Mouse (Mus musculus) hematopoietic stem cell, adult 5-6 weeks (primary cell): ENCODE data around the gene Trmo. TPM values are rescaled to one million over a fixed set of nuclear protein-coding genes. Genes with fewer than 3 reads are reported as not detected.

Source experiments
- ATAC-seq, 2 experiments: fragments of 125-278 bp in 1 of 2; replicated peaks in 1 of 2; 2 replicates each; pipeline ENCODE4 v1.8.0; 2016 to 2017; ENCODE audit warnings: inconsistent platforms in 2 of 2, mild to moderate bottlenecking in 2 of 2, moderate number of reproducible peaks in 2 of 2, low read depth in 1 of 2, moderate TSS enrichment in 1 of 2; ENCODE audit not compliant: low FRiP score in 2 of 2, poor library complexity in 2 of 2, severe bottlenecking in 2 of 2, insufficient read depth in 1 of 2, low TSS enrichment in 1 of 2
- total RNA-seq: library from RNA; stranded (forward); fragments of 172-1452, 232-1000 nt; gene quantifications from 2 replicates; pipeline ENCODE4 v1.2.3, GENCODE M21; 2017

Trmo gene
- total RNA-seq, 1 experiment from 2014 or later: 10.6 TPM

DNA sequence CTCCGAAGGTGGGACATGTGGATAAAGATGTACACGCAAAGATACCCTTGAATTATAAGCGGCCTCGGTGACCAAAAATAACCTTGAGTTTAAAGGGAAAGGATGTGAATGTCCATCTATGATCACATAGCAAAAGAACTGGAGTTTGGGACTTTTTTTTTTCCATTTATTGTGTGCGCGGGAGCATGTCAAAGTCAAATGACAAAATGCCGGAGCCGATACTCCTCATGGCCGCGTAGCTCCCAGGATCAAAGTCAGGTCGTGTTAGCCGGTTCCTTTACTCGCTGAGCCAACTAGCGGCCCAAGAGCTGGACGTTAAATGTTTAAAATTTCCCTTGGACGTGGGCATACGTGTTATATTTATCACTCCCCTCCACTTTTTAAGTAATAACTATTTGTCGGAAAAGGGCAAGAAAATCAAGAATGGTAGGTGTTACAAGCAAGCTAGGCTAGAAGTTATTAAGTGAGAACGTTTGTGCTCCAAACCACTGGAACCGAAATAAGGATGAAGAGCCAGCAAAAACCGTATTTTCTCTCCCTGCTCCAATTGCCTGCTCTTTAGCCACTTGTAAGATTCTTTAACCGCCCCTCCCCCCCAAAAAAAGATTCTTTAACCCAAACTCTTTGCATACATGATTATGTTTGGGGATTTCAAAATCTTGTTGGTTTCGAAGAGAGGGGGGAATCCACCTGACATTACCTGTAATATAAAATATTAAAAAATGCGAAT is 540 bp upstream of the Trmo start:
- peak in 1 of 2 experiments; percentile 46; a peak in 1 of 4 replicates for ATAC-seq

DNA sequence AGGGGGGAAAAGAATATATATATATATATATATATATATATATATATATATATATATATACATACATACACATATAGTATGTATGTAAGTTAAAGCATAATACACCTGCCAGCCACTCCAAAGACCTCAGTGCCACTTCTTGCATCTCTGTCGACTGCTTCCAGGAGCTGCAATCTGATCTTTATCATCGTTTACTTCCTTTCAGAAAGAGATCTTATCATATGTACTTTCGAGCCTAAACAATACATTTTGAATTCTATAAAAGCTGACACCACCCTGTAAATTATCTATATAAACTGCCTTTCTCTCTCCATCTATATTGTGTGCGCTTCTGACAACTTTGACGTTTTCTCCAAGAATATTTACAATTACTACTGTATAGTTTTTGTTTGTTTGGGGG is 681 bp downstream of the Trmo start:
- no peak for ATAC-seq

DNA sequence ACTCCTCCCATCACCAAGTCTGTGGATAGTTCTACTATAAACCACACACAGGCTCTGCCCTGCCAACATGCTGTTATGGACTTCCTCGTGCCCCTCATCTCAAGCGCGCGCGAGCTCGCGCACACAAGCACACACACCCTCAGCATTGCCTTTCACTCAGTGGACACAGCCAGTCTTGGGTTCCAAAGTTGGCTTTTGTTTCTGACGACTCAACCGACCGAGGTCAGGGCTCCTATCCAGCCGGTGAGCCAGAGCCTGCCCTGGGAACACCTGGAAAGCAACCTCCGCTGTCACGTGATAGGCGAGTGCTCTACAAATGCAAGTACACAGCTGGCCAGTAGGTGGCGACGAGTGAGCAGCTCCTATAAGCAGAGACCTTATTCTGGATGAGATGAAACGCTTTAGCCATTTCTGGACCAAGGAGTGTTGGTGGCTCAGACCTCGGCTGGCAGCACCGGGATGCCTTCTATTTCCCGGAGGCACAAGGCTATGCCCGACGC is 14.3 kb downstream of the Trmo start:
- ATAC-seq: peak; percentile 69 to 84

DNA sequence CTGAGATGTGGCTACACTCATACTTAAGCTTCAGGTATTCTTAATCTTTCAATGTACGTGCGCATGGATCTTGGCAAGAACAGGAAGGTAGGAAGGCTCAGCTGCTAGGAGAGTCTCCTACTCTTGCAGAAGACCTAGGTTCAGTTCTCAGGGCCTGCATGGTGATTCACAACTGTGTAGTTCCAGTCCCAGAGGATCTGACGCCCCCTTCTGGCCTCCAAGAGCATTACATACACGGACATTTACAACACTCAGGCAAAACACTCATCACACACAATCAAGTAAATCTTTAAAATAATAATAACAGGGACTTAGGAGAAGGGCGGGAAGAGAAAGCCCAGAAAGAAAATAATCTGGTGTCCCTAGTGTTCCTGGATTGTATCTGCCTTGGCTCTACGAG is 14.8 kb downstream of the Trmo start:
- ATAC-seq: peak; percentile 44 to 56; a peak in 1 of 4 replicates

DNA sequence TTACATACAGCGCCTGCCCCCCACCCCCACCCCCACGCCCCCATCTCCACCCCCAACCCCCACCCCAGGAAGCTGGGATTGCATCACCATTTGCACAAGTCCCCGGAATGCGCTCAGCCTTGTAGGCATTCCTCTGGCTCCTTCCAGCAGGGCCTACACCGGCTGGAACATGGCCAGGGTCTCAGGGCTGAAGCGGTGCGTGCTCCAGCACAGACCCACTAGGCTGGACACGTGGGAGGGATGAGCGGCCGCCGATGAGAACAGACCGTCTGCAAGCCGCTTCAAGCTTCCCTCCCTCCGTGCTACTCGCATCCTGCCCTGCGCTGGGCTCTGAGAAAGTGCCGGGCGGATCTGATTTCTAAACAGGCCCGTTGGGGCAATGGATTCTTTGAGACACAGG is 18.2 kb downstream of the Trmo start:
- ATAC-seq: peak in 1 of 2 experiments; percentile 34; a peak in 1 of 4 replicates

DNA sequence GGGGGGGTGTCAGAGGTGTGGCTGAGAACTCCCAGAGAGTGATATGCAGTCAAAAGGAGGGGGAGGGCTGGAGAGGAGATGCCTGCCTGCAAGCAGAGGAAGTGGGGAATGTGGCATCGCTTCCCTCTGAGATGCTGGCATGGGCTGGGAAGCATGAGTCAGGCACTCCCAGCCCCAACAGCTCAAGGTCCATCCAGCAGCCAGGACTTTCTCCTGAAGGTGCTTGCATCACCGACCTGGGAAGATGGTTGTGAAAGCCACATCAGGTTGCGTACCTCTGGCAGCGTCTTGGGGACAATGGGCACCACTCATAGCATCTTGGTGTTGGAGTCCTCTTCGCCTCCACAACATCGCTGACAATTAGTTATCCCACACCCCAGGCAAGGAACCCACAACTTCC is 18.8 kb downstream of the Trmo start:
- no peak for ATAC-seq

DNA sequence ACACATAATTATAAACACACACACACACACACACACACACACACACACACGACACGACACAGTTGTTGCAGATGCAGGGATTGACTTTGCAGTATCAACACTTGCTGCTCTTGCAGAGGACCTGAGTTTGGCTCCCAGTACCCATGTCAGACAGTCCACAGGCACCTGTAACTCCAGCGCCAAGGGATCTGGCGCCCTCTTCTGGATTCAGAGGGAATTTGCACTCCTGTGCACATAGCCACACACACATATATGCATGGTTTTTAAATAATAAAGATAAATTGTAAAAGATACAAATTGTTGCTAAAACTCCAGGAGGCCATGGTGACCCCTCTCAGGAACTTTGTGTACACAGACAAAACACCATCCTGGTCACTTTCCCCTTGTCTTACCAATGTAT is 20.2 kb downstream of the Trmo start:
- ATAC-seq: no peak

DNA sequence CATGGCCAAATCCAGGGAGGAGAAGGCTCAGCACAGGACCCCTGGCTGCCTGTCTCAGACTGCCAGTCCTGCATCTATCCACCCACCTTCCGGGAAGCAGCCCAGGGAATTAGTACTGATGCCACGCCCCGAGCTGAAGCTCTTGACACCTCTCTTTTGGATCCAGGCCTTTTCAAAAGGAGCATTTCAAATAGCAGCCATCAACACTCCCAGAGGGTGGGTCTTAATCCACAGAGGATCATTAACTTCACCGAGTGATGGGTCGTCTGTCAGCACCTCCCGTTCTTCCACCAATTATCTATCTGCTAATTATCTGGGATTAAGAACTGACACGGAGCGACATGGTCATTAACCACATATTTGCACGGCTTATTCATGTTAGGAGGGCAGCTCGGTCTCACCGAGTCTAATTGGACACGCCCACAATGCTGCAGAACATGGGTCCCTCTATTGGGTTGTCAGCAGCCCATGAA is 21.7 kb downstream of the Trmo start:
- ATAC-seq: no peak

DNA sequence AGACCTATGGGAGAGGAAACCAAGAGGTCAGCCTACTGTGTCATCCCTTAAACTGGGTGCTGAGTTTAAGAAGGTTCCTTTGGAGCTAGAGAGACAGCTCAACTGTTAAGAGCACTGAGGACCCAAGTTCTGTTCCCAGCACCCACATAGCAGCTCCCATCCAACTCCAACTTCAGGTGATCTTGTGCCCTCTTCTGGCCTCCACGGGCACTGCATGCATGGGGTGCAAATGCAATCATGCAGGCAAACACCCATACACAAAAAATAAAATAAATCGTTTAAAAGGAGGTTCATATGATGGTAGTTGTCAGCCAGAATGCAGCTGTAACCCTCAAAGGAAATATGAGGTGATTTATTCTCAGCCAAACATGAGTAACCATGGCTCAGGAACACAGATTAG is 24.9 kb downstream of the Trmo start:
- no peak for ATAC-seq

DNA sequence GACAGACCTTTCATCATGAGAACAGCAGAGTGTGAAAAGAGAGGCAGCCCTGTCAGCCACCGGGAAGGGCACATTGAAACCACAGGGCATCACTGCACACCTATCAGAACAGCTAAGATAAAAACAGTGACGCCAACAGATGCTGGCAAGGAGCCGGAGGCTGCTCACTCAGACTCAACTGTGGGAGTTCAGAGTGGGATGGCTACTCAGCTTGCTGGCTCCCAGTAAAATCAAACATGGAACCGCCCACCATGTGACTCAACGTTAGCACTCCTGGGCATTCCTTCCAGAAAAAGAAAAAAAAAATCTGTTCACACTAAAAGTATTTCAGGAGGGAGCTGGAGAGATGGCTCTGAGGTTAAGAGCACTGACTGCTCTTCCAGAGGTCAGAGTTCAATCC is 28.0 kb downstream of the Trmo start:
- no peak for ATAC-seq

DNA sequence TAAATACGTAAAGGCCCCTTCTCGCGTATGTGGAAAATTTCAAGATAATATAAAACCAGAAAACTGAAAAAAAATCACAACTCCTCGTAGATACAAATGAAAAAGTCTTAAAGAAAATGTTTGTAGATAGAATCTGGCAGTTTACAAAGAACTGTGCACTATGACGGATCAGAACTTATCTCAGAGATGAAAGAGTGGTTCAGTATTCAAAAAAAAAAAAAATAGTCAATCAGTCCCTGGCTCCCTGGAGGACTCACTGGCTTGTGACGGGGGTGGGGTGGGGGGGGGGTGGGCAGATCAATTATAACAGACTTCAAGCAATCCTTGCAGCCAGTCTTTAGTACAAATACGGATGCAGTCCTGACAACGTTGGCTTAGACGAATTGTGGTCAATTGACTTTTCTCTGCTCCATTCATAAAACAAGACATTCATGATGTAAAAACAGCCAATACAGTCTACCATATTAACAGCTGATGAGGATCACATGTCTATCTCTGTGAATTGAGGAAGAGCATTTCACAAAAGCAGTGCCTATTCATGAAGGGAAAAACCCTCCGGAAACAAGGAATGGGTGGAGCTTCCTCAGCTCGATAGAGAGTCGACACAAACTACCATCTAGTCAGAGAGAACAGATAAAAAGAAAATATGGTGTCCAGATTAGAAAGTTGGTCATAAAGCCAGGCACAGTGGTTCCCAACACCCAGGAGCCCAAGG is 29.5 kb downstream of the Trmo start:
- peak in 1 of 2 experiments; percentile 31; a peak in 1 of 4 replicates for ATAC-seq

DNA sequence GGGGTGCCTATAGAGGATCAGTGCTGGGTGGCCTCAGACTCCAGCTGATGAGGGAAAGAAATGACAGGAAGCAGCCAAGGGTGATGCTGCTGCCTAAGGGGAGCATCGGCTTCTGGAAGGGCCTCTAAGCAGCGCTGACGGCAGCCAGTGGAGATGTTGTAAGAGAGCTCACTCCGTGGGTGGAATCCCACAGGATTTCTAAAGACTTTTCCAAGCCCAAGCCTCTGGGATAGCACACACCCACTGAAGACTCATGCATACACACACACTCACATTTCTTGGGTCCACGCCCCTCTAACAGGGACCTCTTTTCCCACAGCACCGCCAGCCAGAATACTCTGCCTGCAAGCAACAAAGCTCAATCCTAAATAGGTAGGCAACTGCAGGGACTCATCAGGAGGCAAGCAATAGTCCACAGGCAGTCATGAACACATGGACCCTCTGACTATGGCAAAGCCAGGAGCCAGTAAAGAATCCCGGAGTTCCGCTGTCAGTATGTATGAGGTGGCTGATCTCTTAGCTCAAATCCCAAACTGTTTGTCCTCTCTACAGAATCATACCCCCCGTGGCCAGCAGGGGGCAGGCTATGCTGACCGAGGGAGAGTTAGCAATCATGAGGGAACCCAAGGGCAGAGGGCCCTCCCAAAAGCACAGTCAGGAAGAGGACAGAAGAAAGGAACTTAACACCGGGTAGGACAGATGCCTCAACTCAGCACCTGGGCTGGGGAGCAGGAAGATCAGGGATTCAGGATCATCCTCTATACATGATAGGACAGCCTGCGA is 32.7 kb downstream of the Trmo start:
- ATAC-seq: peak; percentile 46 to 68; a peak in 2 of 4 replicates

DNA sequence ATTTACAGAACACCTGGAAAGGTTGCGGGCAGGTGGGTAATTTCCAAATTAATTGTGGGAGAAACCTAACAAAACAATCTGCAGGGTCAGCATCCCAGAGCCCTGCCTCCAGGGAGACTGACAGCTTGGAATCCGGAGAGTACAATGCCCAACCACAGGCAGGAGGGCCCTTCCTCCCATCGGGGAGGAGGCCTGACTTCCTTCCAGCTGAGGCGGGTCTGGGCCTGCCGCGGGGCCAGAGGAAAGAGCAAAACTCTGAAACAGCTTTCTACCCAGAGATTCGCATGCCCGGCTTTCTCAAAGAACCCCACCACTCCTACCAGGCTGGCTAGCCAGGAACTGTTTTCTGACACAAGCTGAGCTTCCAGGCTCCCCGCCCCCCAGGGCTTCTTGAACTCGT is 36.2 kb downstream of the Trmo start:
- ATAC-seq: 0 out of 4 replicates have a peak, but pooled peaks of 1 of the 2 experiments have one; percentile 17

DNA sequence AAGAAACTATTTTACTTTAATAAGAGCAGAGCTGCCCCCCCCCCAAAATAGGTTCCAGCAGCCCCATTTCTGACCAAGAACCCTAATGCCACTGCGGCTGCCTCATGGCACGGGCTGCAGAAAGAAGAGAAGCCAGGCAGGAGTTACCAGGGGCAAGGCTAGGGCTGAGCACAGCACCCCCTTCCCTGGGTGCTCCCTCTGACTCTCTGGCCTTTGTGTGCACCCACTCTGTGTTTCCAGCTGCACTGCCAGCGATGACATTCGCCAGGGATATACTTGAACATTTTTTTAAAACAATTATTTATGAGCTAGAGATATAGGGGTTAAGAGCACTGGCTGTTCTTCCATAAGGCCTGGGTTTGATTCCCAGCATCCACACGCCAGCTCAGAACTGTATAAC is 39.7 kb downstream of the Trmo start:
- no peak for ATAC-seq

DNA sequence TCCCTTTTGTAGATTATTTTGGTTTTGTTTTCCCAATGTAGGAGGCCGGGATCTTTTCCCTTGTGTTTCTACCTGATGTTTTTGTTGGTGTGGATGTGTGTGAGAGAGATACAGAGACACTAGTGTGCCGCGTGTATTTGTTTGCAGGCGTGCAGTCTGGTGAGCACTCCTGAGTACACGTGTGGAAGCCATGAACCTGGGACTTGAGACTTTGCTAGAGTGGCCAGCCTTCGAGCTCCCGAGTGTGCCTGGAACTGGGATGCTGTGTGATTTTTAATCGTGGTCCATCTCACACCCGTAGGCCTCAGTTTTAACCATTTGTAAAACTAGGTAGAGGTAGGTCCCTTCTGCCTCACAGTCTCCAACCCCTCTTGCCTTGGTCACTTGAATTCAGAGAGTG is 40.3 kb downstream of the Trmo start:
- no peak for ATAC-seq

DNA sequence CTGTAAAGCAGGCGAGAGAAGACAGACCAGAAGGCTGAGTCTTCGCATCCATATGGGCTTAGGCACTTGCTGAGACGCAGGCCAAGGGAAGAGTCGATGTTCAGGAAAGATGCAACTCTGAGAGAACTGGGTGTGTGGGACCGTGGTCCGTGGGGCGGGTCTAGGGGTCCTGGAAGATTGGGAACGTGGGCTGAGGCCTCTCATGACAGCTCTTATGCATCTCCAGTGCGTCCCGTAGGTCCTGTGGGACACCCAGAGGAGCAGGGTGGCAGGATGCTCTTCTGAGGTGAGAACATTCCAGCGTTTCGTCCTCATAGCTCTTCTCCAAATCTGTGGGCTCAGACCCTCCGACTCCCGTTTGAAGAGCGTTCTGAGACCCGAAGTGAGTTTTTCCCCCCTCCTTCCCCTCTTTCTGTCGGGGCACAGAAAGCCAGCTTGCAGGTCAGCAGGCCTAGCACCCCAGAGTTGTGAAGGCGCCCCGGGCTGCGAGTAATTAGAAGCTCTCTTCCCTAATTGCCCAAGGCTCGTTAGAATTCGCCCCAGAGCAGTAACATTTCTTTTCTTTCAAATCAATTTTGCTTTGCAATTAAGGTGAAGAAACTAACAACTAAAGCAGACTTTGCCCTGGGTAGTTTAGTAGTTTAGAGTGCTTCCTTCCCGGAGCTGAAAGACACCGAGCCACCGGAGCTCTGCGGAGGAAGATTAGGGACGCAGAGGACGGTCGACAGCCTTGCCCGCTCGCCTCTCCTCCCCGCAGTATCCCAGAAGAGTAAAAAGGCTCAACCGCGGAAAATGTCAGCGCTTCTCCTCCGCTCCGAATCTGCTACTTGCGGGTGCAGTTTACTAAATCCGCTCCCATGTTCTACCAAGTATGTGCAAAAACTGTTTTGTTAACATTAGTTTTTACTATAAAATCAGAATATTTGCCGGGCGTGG is 41.4 kb downstream of the Trmo start:
- no peak for ATAC-seq

DNA sequence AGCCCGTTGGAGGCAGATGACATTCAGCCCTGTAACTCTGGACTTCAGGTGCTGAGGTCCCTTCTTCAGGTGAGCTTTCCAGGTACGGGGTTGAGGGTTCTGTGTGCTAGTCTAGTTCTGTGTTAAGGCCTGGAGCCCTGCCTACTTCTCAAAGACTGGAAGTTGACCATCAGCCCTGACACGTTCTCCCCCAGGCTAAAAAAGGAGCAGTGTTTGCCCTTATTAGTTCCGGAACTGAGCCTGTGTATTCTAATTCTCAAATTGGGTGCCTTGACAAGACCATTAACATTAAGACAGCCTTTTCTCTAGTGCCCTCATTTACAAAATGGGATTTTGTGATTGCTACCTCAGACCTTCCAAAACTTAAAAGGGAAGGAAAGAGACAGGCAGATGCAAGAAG is 42.1 kb downstream of the Trmo start:
- no peak for ATAC-seq
